Mouse (Mus musculus) kidney, adult 8-10 months (tissue): ENCODE results near the gene Alcam.

Experiments used
- DNase-seq, 2 experiments: peaks; one replicate each; pipeline ENCODE4 v3.0.0; 2022

Alcam gene

GRCm38 (mm10) chr16:52453971-52454514 is at the start of gene Alcam:
Gene Alcam, minus strand, starts transcription at chr16:52454074.
- peak in 1 of 2 experiments; percentile 12 for DNase-seq

DNA sequence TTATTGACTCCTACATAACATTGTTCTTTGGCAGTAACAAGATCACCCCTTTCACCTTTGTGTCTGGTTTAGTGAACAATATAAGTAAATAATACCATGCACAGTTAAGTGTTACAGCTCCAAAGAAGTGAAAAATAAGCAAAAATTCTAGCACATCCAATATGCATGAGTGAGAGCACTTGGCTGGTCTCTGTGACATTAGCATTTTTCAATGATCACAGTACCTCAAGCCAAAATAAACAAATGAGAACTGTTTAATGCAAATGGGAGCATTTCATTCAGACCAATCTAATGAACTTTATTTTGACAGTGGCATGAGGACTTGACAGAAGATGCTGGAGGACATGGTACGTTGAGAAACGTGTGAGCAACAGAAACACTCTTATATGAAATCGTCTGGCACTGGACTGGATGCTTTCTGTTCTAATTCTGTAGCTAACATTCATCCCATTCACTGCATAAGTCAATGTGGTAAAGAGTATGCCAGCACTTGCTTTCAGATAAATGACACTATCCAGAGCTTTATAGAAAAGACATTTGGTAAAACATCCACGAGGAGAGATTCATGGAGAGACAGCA is 45.0 kb upstream of the Alcam start:
- no peak for DNase-seq

- DNase-seq = no peak
These were observed 36.7 kb upstream of the Alcam start for GRCm38 (mm10) chr16:52490542-52490941.

- no peak for DNase-seq
These were observed 20.4 kb upstream of the Alcam start for GRCm38 (mm10) chr16:52474235-52474634.

DNA sequence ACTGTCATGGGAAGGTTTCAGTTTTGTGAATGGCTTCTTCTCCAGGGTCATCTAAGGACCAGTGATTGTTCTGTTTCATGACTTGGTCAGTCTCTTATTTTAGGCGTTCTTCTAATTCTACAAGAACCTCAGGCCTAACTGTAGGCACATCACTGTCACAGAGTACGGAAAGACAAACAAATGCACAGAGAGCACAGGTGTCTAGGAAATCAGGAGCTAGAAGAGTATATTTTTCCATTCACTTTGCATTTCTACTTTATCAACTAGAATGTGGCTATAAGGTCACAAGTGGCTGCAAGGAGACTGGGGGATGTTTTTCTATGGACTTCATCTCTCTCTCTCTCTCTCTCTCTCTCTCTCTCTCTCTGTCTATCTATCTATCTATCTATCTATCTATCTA is 19.2 kb upstream of the Alcam start:
- no peak for DNase-seq

DNA sequence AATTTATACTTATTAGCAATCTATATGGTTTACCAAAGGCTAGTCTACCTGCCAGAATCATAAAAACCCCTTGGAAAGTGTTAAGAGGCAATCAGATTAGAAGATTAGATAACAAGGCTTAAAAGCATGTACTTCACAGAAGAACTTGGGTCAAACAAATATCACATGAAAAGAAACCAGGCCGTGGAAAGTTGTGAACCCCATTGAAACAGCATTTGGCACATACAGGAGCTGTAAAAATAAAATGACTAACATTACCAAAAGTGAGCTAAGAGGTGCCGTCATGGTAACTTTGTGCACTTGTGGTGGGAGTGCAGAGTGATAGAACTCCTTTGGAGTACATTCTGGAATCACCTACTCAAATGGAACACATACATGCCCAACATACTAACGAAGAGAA is 18.8 kb upstream of the Alcam start:
- no peak for DNase-seq

DNA sequence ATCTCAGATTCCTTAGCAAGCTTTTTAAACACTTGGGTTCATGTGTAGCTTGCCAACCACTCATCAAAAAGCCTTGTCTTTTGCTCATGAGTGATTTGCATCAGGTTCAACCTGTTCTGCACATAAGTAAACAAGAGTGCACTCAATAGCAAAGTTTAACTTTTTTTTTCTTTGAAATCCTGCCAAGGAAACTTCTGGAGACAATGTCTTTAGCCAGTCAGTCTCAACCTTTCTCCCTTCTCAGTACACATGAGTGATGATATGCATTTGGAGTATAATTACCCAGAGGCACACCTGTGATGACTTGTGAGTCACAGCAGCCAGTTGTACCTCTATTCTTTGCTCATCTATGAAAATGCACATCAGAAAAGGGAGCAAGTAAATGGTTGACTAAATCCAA is 18.2 kb upstream of the Alcam start:
- DNase-seq = no peak

DNA sequence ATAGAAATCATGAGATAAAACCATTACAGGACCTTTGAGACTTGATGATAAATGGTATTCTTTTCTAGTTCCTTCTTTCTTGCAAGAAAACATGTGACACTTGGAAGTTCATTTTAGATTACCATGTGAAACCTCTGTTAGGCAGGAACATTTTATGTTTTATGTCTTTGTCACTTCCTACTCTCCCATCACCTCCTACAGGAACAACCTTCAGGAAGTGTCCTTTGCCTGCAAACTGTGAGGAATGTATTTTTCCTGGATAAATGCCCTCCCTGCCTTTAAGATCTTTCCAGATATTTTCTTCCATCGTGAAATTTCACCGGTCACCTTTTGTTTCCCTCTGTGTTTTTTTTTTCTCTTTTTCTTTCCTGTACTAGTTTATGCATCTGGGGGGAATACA is 17.0 kb upstream of the Alcam start:
- no peak for DNase-seq

- DNase-seq = no peak
These were observed 16.4 kb upstream of the Alcam start for GRCm38 (mm10) chr16:52470226-52470625.

GRCm38 (mm10) chr16:52468426-52468825 is 14.6 kb upstream of the Alcam start:
- no peak for DNase-seq

- no peak for DNase-seq
These were observed 12.9 kb upstream of the Alcam start for GRCm38 (mm10) chr16:52466770-52467169.

DNA sequence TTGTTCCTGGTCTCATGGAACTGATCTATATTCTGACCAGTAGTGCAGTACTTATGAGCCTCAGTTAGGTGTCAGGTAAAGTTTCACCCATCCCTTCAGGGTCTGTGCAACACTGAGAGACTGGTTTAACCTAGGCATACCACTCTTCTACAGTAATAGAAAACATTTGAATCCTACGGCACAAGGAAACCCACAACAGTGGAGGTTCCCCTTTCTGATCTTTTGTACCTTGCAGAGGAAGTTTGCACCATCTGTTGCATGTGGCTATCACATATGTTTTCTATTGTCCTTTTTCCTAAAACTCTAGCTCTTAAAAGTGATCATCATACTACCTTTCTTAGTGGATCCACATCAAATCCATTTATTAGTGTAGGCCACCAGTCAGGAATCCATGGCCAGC is 10.7 kb upstream of the Alcam start:
- no peak for DNase-seq

DNA sequence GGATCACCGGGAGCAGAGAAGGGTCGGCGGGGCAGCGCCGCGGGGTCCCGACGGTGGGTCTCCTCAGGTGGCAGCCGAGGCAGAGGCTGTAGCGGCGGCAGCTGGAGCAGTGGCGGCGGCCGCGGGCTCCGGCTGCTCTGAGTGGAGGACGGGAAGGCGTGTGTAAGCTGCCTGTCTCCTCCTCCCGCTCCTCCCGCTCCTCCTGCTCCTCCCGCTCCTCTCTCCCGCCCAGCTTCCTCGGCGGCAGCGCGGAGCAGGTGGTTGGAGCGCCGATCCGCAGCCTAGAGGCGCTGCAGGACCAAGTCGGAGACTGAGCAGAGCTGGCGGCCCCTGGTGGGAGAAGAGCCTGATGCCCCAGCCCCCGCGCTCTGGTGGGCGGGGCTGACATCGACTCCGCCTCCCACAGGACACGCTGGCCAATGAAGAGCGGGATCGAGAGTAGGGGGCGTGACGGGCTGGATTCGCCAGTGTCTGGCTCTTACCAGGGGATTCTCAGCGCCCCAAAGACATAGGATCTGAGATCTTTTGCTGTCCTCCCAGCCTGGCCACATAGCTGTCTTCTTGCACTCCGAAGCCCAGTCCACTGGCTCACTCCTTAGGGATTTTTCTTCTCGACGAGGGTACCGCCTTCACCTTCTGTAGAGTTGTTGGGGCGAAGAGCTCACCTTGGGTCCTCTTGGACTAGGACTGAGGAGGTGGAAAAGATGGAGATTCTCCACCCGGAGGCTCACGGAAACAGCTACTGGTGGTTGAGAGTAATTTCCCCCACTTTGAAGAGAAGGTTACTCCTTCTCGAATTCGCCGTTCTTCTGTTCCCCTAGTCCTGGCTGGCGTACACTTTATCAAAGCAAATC is 785 bp downstream of the Alcam start:
- peak; percentile 94 to 95 for DNase-seq

DNA sequence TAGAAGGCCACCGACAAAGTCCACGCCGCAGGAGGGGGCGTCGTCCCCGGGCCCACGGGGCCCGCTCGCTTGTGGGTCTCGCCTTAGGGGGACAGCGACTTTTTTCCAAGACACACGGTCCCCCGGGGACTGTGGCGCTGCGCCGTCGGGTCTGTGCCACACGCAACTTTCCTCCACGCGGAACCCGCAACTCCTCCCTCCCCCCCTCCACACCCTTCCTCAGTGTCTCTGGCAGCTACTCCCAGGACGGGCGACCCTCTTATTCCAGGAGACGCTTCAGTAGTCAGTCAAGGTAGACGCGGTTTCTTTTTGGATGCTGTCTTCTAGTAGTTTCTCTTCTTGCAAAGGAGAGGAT is 1.4 kb downstream of the Alcam start:
- DNase-seq = peak in 1 of 2 experiments; percentile 6

- DNase-seq = no peak
These were observed 1.9 kb downstream of the Alcam start for GRCm38 (mm10) chr16:52451786-52452476.

- peak in 1 of 2 experiments; percentile 8 for DNase-seq
These were observed 2.6 kb downstream of the Alcam start for GRCm38 (mm10) chr16:52451101-52451785.

DNA sequence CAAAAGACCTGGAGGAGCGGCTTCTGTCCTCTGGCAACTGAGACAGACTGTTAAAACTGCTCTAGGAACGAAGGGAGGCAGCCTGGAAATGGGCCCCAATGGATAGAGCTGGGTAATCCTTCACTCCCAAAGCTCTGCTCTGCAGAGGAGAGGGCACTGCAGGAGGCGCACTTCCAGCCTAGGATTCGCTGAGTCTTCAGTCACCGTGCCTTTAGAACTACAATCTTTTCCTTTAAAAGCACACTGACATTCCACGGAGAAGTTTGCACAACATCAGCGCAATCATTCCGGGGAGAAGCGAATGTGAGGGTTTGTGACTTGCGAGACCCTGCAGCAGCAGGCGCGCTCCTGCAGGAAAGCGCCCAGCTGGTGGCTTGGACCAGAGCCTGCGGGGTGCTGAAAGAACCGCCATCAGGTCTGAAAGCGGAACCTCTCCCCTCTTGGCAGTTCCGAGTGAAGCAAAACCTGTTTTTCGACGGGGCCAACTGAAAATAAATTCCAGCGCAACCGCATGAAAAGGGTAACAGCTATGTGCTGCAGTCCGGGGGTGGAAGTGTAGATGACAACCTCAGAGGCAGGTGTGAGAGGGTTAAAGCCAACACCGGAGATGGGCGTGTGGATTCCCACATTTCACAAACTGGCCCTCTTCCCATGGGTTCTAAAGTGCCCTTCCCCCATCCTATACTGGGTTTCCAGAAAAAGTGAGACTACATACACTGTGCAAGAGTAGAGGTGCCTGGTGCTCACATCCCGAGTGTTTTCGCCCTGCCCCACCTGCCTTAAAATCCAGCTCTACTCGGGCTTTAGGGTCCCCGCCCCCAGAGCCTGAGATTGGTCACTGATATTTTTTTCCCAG is 3.4 kb downstream of the Alcam start:
- peak in 1 of 2 experiments; percentile 17 for DNase-seq

- no peak for DNase-seq
These were observed 4.0 kb downstream of the Alcam start for GRCm38 (mm10) chr16:52449889-52450244.

DNA sequence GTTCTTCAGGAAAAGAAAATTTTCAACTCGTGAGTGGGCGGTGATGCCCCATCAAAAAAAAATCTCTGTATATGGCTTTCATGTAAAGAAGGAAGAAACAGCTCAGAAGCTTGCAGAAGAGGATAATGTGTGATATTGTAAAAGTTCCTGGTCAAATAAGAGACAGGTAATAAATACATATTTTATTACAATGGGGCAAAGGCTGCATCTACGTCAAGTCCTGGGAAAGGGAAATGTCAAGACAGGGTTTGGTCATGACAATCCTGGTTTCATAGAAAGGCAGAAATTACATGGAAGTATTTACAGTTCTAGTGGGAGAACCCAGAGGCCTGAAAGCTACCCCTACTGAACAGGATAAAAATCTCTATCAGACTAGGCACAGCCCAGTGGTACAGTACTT is 7.9 kb downstream of the Alcam start:
- no peak for DNase-seq

DNA sequence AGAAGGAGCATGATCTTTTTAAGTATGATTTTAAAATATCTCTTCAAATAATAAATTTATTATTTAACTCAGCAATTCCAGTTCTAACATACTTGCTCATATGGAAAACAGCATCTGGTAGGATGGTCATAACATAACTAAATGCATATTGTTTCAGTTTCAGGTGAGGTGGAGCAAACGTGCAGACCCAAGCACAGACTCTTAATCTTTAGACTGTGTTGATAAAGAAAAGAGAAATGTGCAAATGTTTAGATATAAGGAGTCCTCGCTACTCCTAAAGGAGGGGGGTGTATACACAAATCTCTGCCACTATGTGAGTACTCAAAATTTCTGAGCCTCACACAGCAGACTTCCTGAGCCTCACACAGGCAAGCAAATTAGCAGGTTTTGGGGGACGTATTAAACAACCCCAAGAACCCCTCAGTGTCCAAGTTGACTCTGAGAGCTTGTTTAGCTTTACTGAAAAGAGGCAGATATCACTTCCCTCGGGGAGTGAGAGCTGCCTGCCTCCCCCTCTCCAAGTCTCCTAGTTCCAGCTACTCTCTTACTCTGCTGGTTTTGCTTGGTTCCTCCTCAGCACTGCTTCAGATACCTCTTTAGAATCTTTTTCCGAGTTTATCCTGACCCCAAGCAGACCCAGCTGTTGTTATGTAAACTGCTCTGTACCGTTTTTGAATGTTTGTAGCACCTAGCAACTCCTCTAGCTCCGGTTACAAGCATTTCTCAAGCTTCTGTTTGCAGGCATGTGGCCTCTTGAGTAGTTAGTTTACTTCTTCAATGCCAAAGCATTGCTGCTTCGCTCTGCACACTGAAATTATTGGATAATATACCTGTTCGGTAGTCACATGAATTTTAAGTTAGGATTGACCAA is 10.0 kb downstream of the Alcam start:
- no peak for DNase-seq

GRCm38 (mm10) chr16:52443055-52443454 is 10.8 kb downstream of the Alcam start:
- DNase-seq = no peak
